Mouse (Mus musculus): ENCODE results near the gene Il13ra1. TPM values are rescaled to one million over a fixed set of nuclear protein-coding genes. Genes with fewer than 3 reads are reported as not detected.

The Il13ra1 gene
- total RNA-seq, 2 experiments from 2014 or later, result 2.9 TPM; not detected in 1

DNA sequence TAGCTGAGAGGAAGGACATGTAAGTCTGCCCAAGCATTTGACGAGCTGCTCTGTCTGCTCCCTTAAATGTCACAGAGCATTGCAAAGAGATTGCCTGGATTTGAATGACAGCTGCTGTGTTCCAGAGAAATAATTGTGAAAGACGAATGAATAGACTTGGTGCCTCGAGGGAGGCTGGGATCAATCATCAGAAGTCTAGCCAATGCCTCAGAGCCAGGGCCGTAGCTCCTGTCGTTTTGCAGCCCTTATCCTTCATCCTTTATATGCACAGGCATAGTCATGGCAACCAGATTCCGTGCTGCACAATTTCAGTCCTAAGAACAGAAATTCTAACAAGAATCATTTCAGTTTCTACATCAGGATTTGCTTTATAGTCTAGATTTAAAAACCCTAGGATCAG, 74.5 kb downstream of the Il13ra1 start:
- no peak for ATAC-seq (replicated peaks; ENCODE audit: low FRiP score, poor library complexity, severe bottlenecking)

DNA sequence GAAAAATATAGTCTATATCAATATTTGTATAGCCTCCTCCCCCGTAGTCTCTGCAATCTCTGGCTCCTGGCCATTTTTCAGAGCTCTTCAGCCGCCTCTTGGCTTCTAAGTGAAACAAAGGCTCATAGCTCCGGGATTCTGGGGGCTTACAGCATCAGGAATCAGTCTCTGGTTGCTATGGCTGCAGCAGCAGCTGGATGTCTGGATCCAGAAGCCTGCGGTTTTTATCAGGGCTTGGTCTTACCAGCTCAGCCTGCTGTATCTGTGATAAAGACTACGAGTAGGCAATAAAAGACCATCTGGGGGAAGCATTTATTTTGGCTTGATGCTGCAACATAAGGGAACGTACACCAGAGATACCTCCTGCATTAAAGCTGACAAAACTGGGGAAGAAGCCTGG, 82.0 kb downstream of the Il13ra1 start:
- ATAC-seq (replicated peaks; ENCODE audit: low FRiP score, poor library complexity, severe bottlenecking), result no peak

DNA sequence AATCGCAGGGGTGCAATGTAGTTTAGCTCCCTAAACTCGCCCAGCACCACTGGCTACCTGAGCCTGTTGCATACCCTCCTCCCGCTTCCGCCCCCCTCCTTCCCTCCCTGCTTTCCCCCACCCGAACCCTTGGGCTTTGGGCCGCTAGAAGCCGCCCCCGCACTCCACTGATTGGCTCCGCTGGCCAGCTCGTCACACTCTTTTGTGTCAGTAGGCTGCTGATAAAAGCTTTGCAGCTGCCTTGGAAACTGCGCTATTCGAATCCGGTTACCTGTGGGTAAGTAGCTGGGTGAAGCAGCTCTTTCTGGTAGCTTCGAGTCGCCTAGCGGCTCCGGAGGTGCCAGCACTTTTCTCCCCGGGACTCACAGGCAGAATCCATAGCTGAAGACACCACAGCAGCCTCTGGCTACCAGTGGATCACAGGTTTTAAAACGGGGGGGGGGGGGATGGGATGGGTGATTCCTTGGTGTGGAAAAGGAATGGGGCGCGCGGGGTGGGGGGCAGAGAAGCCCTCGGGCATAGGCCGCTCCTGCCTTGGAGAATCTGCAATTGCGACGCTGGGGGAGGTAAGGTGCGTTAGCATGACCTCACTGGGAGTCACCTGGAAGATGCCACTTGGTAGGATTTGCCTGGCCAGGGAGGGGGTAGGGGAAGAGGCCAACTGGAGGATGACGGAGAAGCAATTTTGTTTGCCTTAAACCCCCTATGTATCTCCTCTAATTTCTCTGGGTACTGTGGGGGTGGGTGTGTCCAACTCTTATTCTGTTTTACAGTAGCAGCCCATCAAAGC, 84.0 kb downstream of the Il13ra1 start, which contains the start of gene Zcchc12:
Gene Zcchc12 (plus strand): TSS at position 169 of the 790 bp plus-strand sequence.
- no peak for ATAC-seq (replicated peaks; ENCODE audit: low FRiP score, poor library complexity, severe bottlenecking)

DNA sequence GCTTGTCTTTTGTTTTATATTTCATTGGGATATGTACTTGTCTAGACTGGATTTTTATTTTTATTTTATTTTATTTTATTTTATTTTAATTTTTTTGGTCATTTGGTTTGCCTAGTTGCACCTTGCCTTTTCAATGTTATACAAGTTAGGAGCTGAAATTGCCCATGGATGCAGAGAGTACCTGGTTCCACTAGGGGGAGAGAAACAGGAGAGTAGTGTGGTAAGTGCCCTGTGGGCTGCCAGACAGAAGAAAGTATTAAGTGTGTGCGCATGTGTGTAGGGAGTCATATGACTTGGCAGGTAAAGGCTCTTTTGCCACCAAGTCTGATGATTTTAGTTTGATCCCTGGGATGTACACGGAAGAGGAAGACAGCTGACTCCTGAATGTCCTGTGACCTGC, 97.6 kb downstream of the Il13ra1 start:
- ATAC-seq (replicated peaks; ENCODE audit: low FRiP score, poor library complexity, severe bottlenecking), result no peak

DNA sequence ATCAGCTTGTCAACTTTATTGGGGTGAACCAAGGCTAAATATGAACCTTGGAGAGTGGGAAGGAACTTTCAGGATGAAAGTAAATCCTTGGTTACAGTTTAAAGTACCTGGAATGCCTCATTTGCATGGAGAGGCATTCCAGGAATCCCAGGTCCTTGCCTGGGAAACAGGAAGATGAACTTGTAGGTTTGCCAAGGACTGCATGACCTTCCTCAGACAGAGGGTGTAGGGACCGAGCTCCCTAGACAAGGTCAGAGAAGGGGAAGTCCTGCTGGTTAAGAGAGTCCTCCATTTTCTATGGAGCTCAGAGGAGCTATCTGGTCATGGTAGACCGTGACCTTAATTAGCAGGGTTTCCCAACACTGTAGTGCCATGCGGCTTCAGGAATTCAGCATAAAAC, 99.3 kb downstream of the Il13ra1 start:
- ATAC-seq (replicated peaks; ENCODE audit: low FRiP score, poor library complexity, severe bottlenecking), result no peak

Other genes with a start within 250 kb of the Il13ra1 start
- 33.9 and 49.0 TPM in 2 replicates for gene Dock11, start 223.3 kb upstream of the Il13ra1 start, total RNA-seq (2015; ENCODE audit: low replicate concordance)
- gene Dock11, start 223.3 kb upstream of the Il13ra1 start, total RNA-seq (2017; ENCODE audit: low replicate concordance), result 17.5 and 17.7 TPM in 2 replicates
- not detected in 2 replicates for gene Zcchc12, start 83.8 kb downstream of the Il13ra1 start, total RNA-seq (2015; ENCODE audit: low replicate concordance)
- gene Zcchc12, start 83.8 kb downstream of the Il13ra1 start, total RNA-seq (2017; ENCODE audit: low replicate concordance), result not detected in 2 replicates
- 2.1 and 4.0 TPM in 2 replicates for gene Lonrf3, start 216.2 kb downstream of the Il13ra1 start, total RNA-seq (2015; ENCODE audit: low replicate concordance)
- 0.26 and 4.7 TPM in 2 replicates for gene Lonrf3, start 216.2 kb downstream of the Il13ra1 start, total RNA-seq (2017; ENCODE audit: low replicate concordance)

All from erythroid progenitor cell, adult 5-6 weeks (primary cell).